Mouse (Mus musculus): ENCODE results near the gene Grid1.

Grid1 gene

DNA sequence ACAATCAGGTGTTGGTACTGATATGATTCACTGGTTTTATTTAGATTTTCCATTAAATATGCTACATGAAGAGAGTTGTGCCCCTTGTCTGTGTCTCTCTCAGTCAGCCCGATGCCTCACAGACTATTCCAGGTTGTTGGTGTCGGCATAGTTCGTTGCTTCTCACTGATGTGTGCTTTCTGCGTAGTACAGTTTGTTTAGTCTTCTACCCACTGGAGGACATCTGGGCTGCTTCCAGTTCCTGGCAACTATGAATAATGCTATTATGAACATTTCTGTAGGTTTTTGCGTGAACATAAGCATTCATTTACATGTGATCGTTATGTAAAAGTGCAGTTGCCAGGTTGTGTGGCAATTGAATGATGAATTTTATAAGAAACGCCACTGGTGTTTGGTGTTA, 633.8 kb downstream of the Grid1 start:
- DNase-seq (ENCODE audit: low spot score) = no peak

DNA sequence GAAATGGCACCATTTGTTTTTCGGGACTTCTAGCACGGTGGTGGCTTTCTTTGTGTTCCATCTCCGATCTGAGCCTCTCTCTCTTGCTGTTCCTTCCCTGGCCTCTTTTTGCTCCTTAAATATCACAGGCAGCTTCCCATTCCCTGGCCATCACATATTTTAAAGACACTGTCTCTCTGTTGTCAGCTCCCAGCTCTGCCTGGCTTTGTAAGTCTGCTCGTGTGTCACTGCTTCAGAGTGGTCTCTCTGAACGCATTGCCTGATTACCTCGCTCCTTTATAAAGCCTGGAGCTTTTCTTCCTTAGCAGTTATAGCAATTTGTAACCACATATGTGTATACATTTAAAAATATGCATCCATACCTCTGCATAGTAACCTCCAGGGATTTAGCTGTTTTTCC, 648.3 kb downstream of the Grid1 start:
- no peak for DNase-seq (ENCODE audit: low spot score)

DNA sequence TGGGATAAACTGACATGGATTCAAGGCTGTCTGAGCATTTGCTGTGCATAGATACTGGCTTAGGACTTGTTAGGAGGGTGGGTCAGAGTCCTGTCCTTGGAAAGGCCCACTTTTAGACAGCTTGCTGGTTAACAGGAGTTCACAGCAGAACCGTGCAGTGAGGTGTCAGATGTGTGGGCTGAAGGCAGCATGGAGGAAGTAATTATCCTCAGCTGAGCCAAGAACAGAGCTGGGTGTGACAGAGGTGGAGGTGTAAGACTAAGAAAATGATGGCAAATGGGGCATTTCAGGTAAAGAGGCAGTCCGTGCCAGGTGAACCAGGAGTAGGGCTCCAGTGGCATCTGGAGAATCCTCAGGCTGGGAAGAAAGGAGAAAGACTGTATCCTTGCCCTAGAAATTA, 666.1 kb downstream of the Grid1 start:
- DNase-seq (ENCODE audit: low spot score) = no peak

- no peak for DNase-seq (ENCODE audit: low spot score)
Measured at GRCm38 (mm10) chr14:35502324-35502723, 682.4 kb downstream of the Grid1 start.

DNA sequence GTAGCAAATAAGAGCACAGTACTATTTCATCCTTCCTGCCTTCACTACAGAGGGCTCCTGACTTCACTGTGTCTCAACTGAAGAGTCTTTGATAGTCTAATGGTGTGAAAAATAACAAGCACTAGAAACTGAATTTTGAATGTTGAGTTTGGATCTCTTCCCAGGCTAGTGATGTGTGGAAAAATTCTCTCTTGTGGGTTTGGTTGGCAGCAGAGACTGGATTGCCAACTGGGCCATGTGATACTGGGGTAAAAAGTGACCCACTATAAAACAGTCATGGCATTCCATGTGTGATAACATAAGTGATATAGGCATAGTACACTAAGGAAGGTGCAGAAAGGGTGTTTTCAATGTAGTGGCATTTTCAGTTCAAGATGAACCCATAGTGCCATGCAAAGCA, 699.5 kb downstream of the Grid1 start:
- DNase-seq (ENCODE audit: low spot score) = no peak

- no peak for DNase-seq (ENCODE audit: low spot score)
Measured at GRCm38 (mm10) chr14:35538835-35539234, 718.9 kb downstream of the Grid1 start.

GRCm38 (mm10) chr14:35541254-35541991, 721.5 kb downstream of the Grid1 start:
- peak; percentile 8 for DNase-seq (ENCODE audit: low spot score)

- no peak for DNase-seq (ENCODE audit: low spot score)
Measured at GRCm38 (mm10) chr14:35541992-35542380, 722.1 kb downstream of the Grid1 start.

DNA sequence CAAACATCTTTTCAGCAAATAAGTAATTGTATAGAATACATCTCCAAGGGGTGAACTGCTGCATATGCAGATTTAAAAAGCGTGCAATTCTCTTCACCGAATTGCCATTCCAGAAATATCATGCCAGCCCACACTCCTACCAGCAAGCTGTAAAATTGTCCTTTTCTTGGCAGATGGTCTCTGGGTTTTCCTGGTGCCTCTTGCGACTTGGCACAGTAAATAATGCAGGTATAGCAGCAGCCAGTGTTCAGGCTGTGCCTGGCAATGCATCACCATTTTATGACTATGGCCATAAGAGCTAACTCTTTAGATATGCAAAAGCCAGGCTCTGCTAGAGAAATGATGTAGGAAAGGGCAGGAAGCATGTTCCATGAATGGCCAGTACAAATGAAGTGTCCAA, 734.4 kb downstream of the Grid1 start:
- DNase-seq (ENCODE audit: low spot score) = no peak

DNA sequence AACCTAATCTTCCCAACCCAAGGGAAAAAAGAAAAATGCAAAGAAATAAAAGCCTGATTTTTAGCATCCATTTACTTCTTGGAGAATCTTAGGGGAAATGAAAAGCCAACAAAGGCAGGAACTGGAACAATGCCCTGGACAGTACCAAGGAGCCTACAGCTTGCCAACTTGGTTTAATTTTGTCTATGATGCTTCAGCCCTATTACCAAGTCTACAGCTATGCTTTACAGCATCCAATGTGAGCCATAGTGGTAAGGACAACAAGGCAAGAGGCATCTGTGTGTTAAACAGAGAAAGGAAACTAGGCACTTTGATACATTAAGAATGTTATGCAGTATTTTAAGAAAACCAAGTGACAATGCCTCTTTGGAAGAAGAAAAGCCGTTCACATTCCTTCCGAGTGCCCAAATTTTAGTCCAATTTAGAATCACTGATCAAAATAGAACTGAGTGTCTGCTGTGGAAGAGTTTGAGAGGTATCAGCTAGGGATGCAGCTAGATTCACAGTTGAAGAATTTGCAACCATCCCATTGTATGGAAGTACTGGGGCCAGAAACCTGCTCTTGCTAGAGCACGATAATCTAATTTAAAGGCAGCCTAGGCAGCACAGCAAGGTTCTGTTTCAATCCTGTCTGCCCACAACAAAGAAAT, 741.5 kb downstream of the Grid1 start:
- DNase-seq (ENCODE audit: low spot score) = no peak

GRCm38 (mm10) chr14:35572991-35573502, 753.1 kb downstream of the Grid1 start:
- no peak for DNase-seq (ENCODE audit: low spot score)

DNA sequence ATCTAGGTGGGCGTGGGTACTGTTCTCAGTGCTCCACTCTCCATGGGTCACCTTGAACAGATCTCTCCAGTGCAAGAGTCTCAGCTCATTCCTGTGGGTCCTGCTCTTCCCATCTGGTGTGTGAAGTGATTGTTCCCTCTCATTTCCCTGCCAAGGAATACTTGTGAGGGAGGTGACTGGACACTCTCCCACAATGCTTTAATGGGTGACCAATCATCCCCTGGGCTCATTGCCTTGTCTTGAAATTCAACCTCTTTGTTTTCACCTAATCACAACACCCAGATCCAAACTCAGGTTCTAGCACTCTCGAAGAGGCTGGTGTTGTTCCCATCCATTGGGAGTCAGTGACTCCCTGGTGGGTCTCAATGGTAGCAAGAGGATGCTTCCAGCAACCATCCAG, 754.6 kb downstream of the Grid1 start:
- DNase-seq (ENCODE audit: low spot score) = no peak

GRCm38 (mm10) chr14:35575285-35575684, 755.4 kb downstream of the Grid1 start:
- DNase-seq (ENCODE audit: low spot score) = no peak

- no peak for DNase-seq (ENCODE audit: low spot score)
Measured at GRCm38 (mm10) chr14:35625749-35626148, 805.8 kb downstream of the Grid1 start.
